Mouse (Mus musculus) CD4-positive naive resting alpha-beta T cell, adult 57 days (primary cell): ENCODE measurements around the gene Gm3435. TPM values are rescaled to one million over a fixed set of nuclear protein-coding genes. Genes with fewer than 3 reads are reported as not detected.

Source experiments
- total RNA-seq: library from RNA; stranded (reverse); gene quantifications from one replicate; pipeline ENCODE4 v1.2.4, GENCODE M21; 2023

The Gm3435 gene
- total RNA-seq = 10.1 TPM

GRCm38 (mm10) chr17:15009706-15010413, at the start of gene Gm3435:
TSS of gene Gm3435 (plus strand) at chr17:15010176.

GRCm38 (mm10) chr17:14960951-14961556, 48.9 kb upstream of the Gm3435 start, which contains the start of gene Phf10:
TSS of gene Phf10 (minus strand) at chr17:14961273.

DNA sequence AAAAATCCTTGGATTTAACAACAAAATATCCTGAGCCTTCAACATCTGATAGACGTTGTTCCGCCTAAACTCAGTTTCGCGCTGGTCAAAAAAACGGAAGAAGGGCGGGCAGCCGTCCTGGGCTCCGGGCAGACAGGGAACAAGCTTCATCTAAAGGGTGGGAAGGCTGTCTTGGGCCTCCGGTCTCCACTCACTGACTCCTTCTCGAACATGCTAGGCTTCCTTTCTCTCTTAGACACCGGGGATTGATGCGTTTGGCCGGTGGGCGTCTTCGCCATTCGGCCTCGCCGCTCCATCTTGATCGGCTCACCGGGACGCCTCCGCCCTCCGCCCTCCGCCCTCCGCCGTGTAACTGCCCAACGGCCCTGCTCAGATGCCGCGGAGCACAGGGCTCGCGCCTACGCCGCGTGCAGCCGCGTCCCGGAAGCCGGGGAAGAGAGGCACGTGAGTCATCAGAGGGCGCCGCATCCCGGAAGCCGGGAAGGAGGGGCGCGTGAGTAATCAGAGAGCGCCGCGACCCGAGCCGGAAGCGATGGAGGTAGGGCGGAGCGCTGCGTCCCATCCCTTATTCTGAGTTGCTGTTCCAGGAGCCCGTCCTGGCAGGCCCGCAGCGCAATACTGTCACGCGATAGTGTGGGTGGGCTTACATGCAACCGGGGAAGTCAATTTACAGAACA, 31.5 kb upstream of the Gm3435 start, which contains the start of the genes 9030025P20Rik and Gm3417:
9030025P20Rik (plus strand) TSS at position 107 of the 677 bp plus-strand sequence.
Gm3417 (minus strand) TSS at position 429 of the 677 bp plus-strand sequence.

DNA sequence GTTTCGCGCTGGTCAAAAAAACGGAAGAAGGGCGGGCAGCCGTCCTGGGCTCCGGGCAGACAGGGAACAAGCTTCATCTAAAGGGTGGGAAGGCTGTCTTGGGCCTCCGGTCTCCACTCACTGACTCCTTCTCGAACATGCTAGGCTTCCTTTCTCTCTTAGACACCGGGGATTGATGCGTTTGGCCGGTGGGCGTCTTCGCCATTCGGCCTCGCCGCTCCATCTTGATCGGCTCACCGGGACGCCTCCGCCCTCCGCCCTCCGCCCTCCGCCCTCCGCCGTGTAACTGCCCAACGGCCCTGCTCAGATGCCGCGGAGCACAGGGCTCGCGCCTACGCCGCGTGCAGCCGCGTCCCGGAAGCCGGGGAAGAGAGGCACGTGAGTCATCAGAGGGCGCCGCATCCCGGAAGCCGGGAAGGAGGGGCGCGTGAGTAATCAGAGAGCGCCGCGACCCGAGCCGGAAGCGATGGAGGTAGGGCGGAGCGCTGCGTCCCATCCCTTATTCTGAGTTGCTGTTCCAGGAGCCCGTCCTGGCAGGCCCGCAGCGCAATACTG, 31.3 kb downstream of the Gm3435 start, which contains the start of the genes Ermard, Tcte3 and Gm3448:
Ermard (plus strand) TSS at position 34 of the 555 bp plus-strand sequence.
Tcte3 (minus strand) TSS at position 314 of the 555 bp plus-strand sequence.
Gm3448 (minus strand) TSS at position 363 of the 555 bp plus-strand sequence.

Other genes starting within 250 kb of the Gm3435 start
- not detected for gene Wdr27, start 67.0 kb upstream of the Gm3435 start, total RNA-seq
- 17.5 TPM for gene 1600012H06Rik, start 67.0 kb upstream of the Gm3435 start, total RNA-seq
- gene Phf10, start 48.9 kb upstream of the Gm3435 start, total RNA-seq = 38.7 TPM
- 21.5 TPM for gene 9030025P20Rik, start 31.7 kb upstream of the Gm3435 start, total RNA-seq
- 2.1 TPM for gene Gm3417, start 31.4 kb upstream of the Gm3435 start, total RNA-seq
- gene Ermard, start 31.0 kb downstream of the Gm3435 start, total RNA-seq = 108 TPM
- gene Tcte3, start 31.3 kb downstream of the Gm3435 start, total RNA-seq = not detected
- 8.4 TPM for gene Gm3448, start 31.4 kb downstream of the Gm3435 start, total RNA-seq